Mouse (Mus musculus): ENCODE results near the gene Sh2d7.

DNA sequence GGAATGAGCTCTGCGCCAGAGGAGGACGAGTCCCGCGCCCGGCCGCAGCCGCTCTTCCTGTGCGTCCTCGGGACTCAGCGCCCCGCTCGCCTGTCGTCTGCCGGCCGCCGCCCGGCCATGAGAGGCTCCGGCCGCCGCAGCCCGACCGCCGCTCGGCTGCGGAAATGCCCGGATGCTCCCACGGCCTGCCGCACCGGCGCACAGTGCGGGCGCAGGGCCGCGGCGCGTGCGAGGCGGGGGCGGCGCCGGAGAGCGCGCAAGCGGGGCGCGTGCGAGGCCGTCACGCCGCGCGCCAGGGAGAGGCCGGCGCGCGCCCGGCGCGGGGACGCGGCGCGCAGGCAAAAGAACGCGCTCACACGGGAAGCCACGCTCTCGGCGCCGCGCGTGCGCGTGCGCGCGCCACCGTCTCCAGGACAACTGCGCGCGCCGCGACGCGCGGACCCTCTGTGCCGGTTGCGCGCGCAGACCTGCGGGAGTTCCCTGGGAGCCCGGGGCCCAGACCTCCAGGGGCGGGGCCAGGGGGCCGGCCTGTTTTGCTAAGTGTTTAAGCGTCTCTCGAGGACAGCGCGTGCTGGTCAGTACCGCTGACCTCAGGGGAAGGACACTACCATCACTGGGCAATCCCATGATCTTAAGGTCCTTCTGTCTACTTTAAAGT, 37.2 kb upstream of the Sh2d7 start, which contains the start of gene Dmxl2:
- TF ChIP-seq CTCF (IDR thresholded peaks at IDR 0.05; ENCODE audit: insufficient read depth, low read length) (no peak), POLR2A (IDR thresholded peaks at IDR 0.05; ENCODE audit: borderline replicate concordance, extremely low read depth, low read depth, low read length) (peak; percentile 73; the same call in 1 of the 2 replicates)

Data from lung, adult 2 months (tissue).